Mouse (Mus musculus): ENCODE data around the gene Edn2.

The Edn2 gene

GRCm38 (mm10) chr4:120161166-120161949 lies at the start of gene Edn2:
Gene Edn2 (plus strand): TSS chr4:120161206.
- no peak for DNase-seq (ENCODE audit: low spot score)

GRCm38 (mm10) chr4:120115516-120115915 lies 45.5 kb upstream of the Edn2 start:
- no peak for DNase-seq (ENCODE audit: low spot score)

GRCm38 (mm10) chr4:120116312-120116711 lies 44.7 kb upstream of the Edn2 start:
- no peak for DNase-seq (ENCODE audit: low spot score)

GRCm38 (mm10) chr4:120120276-120120675 lies 40.7 kb upstream of the Edn2 start:
- peak; percentile 14 for DNase-seq (ENCODE audit: low spot score)

GRCm38 (mm10) chr4:120124656-120125055 lies 36.4 kb upstream of the Edn2 start:
- no peak for DNase-seq (ENCODE audit: low spot score)

GRCm38 (mm10) chr4:120126047-120126446 lies 35.0 kb upstream of the Edn2 start:
- DNase-seq (ENCODE audit: low spot score) = no peak

GRCm38 (mm10) chr4:120127333-120127732 lies 33.7 kb upstream of the Edn2 start:
- no peak for DNase-seq (ENCODE audit: low spot score)

- no peak for DNase-seq (ENCODE audit: low spot score)
Measured at GRCm38 (mm10) chr4:120128033-120128432, 33.0 kb upstream of the Edn2 start.

GRCm38 (mm10) chr4:120129233-120129885 lies 31.6 kb upstream of the Edn2 start:
- peak; percentile 14 for DNase-seq (ENCODE audit: low spot score)

GRCm38 (mm10) chr4:120130926-120131325 lies 30.1 kb upstream of the Edn2 start:
- no peak for DNase-seq (ENCODE audit: low spot score)

- DNase-seq (ENCODE audit: low spot score) = no peak
Measured at GRCm38 (mm10) chr4:120131441-120132220, 29.4 kb upstream of the Edn2 start.

- DNase-seq (ENCODE audit: low spot score) = no peak
Measured at GRCm38 (mm10) chr4:120134223-120134622, 26.8 kb upstream of the Edn2 start.

- DNase-seq (ENCODE audit: low spot score) = no peak
Measured at GRCm38 (mm10) chr4:120141810-120142209, 19.2 kb upstream of the Edn2 start.

- no peak for DNase-seq (ENCODE audit: low spot score)
Measured at GRCm38 (mm10) chr4:120142905-120143304, 18.1 kb upstream of the Edn2 start.

- DNase-seq (ENCODE audit: low spot score) = no peak
Measured at GRCm38 (mm10) chr4:120144343-120144742, 16.7 kb upstream of the Edn2 start.

GRCm38 (mm10) chr4:120145931-120146330 lies 15.1 kb upstream of the Edn2 start:
- no peak for DNase-seq (ENCODE audit: low spot score)

GRCm38 (mm10) chr4:120148291-120149141 lies 12.5 kb upstream of the Edn2 start:
- no peak for DNase-seq (ENCODE audit: low spot score)

GRCm38 (mm10) chr4:120149142-120149524 lies 11.9 kb upstream of the Edn2 start:
- DNase-seq (ENCODE audit: low spot score) = no peak

- DNase-seq (ENCODE audit: low spot score) = no peak
Measured at GRCm38 (mm10) chr4:120150345-120150920, 10.6 kb upstream of the Edn2 start.

- DNase-seq (ENCODE audit: low spot score) = no peak
Measured at GRCm38 (mm10) chr4:120151906-120152305, 9.1 kb upstream of the Edn2 start.

GRCm38 (mm10) chr4:120152648-120153047 lies 8.4 kb upstream of the Edn2 start:
- DNase-seq (ENCODE audit: low spot score) = no peak

Data from T-cell, adult 2 months (primary cell).